Mouse (Mus musculus) liver, adult 2 months (tissue): Measurements from ENCODE around the gene Olfr1016.

Experiments
- CTCF ChIP-seq: fragments of 200-500 bp; IDR thresholded peaks from 2 replicates; pipeline ENCODE4 v1.5.1; 2011; ENCODE audit warnings: low read depth, low read length, control low read depth
- POLR2A ChIP-seq: fragments of 200-500 bp; IDR thresholded peaks from 2 replicates; pipeline ENCODE4 v1.6.1; 2011; ENCODE audit warnings: low read length, control low read depth; ENCODE audit not compliant: insufficient read depth; ENCODE audit errors: extremely low read depth

- no peak for TF ChIP-seq CTCF
- TF ChIP-seq POLR2A, result no peak
These were observed 2.2 kb upstream of the Olfr1016 start for GRCm38 (mm10) chr2:85804501-85804900.
